Mouse (Mus musculus) heart, postnatal 14 days (tissue): ENCODE results near the gene Rasd1. TPM values are rescaled to one million over a fixed set of nuclear protein-coding genes. Genes with fewer than 3 reads are reported as not detected.

Experiments
- DNase-seq, 2 experiments: peaks; one replicate each; pipeline ENCODE4 v3.0.0; 2021 to 2022
- intact Hi-C: fragments of 180-260 bp; cut with DNase I; formaldehyde crosslinking; loops from one replicate; pipeline ENCODE4 v1.15.1; 2025
- total RNA-seq, 2 experiments: library from RNA; stranded (reverse); gene quantifications; 2 replicates each; pipeline ENCODE4 v1.2.3; 2021

The Rasd1 gene
- total RNA-seq, 2 experiments from 2014 or later = 11.9 to 13.4 TPM

DNA sequence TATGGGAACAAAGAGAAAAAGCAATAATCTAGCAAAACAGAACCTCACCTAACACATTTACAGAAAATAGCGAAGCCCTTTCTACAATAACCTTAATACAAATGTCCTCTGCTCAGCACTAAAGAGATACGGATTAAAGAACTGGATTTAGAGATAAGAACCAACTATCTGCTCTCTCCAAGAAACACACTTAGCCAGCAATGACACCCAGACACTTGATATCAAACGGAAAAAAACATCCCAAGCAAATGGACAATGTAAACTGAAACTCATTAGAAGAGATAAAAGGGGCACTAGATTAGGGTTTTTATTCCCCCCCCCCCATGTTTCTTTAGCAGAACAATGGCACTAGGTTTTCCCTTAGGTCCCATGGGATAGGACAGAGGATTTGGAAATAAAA, 45.3 kb downstream of the Rasd1 start:
- DNase-seq = no peak
- intact Hi-C loops = no loop called here

DNA sequence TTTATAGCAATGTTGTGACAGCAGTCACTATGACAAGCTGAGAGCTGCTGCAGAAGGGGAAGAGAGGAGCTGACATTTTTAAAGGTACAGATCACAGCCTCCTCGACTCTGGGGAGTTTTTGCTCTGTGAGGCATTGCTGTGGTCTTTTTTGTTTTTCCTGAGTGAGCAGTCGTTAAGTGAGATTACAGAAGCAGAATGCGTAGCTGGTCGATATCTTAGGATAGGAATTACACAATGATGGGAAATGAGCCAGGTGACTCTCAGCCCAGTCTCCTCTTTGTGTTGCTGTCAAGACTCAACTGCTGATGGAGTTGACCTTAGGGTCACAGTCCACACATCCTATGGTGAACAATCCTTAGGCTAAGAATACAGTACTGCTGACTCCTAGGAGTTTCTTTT, 46.7 kb downstream of the Rasd1 start:
- DNase-seq = peak in 1 of 2 experiments; percentile 40
- intact Hi-C loops = no loop called here

DNA sequence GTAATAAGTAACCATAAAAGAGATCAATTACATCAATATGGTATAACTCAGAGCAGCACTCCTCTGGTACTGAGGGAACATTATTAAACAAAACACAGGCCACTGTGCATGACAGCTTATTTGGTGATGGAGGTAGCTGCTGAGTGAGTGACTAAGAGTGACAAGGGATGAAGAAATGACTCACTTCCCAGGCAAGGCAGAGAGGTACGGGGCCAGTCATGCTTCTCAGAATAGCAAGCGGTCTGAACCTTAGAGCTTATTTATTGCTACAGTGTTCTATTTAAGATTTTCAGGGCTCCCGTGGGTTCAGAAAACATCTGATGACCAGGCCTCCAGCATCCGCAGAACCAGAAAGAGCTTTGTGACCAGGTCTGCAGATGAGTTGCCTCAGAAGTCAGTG, 51.0 kb downstream of the Rasd1 start:
- no peak for DNase-seq
- intact Hi-C loops = no loop called here

Other genes with a start within 250 kb of the Rasd1 start
- under 1 TPM; 0.54 to 0.76 TPM for gene Pld6, start 177.3 kb downstream of the Rasd1 start, total RNA-seq
- gene Flcn, start 154.9 kb downstream of the Rasd1 start, total RNA-seq = 10 to 100 TPM; 42.7 to 43.5 TPM
- gene Nt5m, start 125.5 kb downstream of the Rasd1 start, total RNA-seq = 10 to 100 TPM; 25.0 to 25.1 TPM
- gene Cops3, start 125.1 kb downstream of the Rasd1 start, total RNA-seq = 10 to 100 TPM; 69.5 to 69.9 TPM
- gene Med9, start 16.7 kb downstream of the Rasd1 start, total RNA-seq = 10 to 100 TPM; 22.4 TPM
- gene Pemt, start 81.5 kb upstream of the Rasd1 start, total RNA-seq = 1 to 10 TPM; 1.3 to 1.9 TPM
- 10 to 100 TPM; 32.6 to 33.1 TPM for gene Rai1, start 140.1 kb upstream of the Rasd1 start, total RNA-seq